Mouse (Mus musculus) hindbrain, embryonic 14.5 days (tissue): Measurements from ENCODE around the gene Ankrd45. TPM values are rescaled to one million over a fixed set of nuclear protein-coding genes. Genes with fewer than 3 reads are reported as not detected.

ENCODE experiments used
- ATAC-seq: fragments of 200-750 bp; cut with Nextera tagmentation; 2 replicates; pipeline ENCODE4 v1.8.0; 2017; ENCODE audit warnings: moderate number of reproducible peaks, mild to moderate bottlenecking, moderate TSS enrichment, moderate library complexity; ENCODE audit not compliant: low FRiP score
- DNase-seq: peaks from one replicate; pipeline ENCODE4 v3.0.0-alpha.2; 2015; ENCODE audit warnings: low spot score
- H3K27ac ChIP-seq: fragments of 300-500 bp; sonication (generic); 2 replicates; pipeline ENCODE4 v1.5.1; 2014; ENCODE audit warnings: mild to moderate bottlenecking, moderate library complexity
- H3K27me3 ChIP-seq: fragments of 300-500 bp; sonication (generic); 2 replicates; pipeline ENCODE4 v1.6.1; 2014; ENCODE audit warnings: mild to moderate bottlenecking, low read length, mixed read lengths; ENCODE audit not compliant: control insufficient read depth, insufficient read depth
- H3K36me3 ChIP-seq: fragments of 300-500 bp; sonication (generic); replicated peaks from 2 replicates; pipeline ENCODE4 v1.6.1; 2014; ENCODE audit not compliant: control insufficient read depth, insufficient read depth
- H3K4me1 ChIP-seq: fragments of 300-500 bp; sonication (generic); replicated peaks from 2 replicates; pipeline ENCODE4 v1.6.1; 2014; ENCODE audit warnings: antibody characterized with exemption, low read length, mixed read lengths; ENCODE audit not compliant: control insufficient read depth, insufficient read depth
- H3K4me2 ChIP-seq: fragments of 300-500 bp; sonication (generic); replicated peaks from 2 replicates; pipeline ENCODE4 v1.6.1; 2014; ENCODE audit warnings: mild to moderate bottlenecking, moderate library complexity
- H3K4me3 ChIP-seq: fragments of 300-500 bp; sonication (generic); replicated peaks from 2 replicates; pipeline ENCODE4 v1.5.1; 2014; ENCODE audit warnings: mild to moderate bottlenecking, low read length
- H3K9ac ChIP-seq: fragments of 300-500 bp; sonication (generic); 2 replicates; pipeline ENCODE4 v1.6.1; 2014
- H3K9me3 ChIP-seq: fragments of 300-500 bp; sonication (generic); 2 replicates; pipeline ENCODE4 v1.6.1; 2016; ENCODE audit warnings: low read length; ENCODE audit not compliant: control insufficient read depth
- WGBS: fragments of 180-500 bp; shearing (Covaris S2); extraction: QIAGEN DNeasy Blood & Tissue Kit; methylation state at CpG from one replicate; pipeline ENCODE4 v1.1.7; 2014; 5-methylcytosine and 5-hydroxymethylcytosine counted together
- polyA plus RNA-seq: library from polyadenylated mRNA; unstranded; fragments of >200 nt; fragmentation: Nextera tagmentation; extraction: Ambion mirVana; gene quantifications from 2 replicates; pipeline ENCODE4 v1.2.1, GENCODE M21; 2014

Ankrd45 gene
- polyA plus RNA-seq, result 25.1 and 29.8 TPM in 2 replicates

- H3K27me3 ChIP-seq, result 0 out of 2 replicates have a peak, but pooled peaks cover 4% of the 10 kb centered on the region
- H3K4me2 ChIP-seq, result peak within 1 kb of the TSS; percentile 66
- no peak within 1 kb of the TSS for H3K27ac ChIP-seq
- H3K9me3 ChIP-seq, result no peaks in the 10 kb centered on the region
- peaks cover 7% of the 10 kb centered on the region; the same call in 1 of the 2 replicates for H3K4me1 ChIP-seq
- peak; percentile 94 for ATAC-seq
- peak within 1 kb of the TSS; percentile 55 for H3K9ac ChIP-seq
- 3% methylated on average over 33 of the region's 33 CpGs for WGBS
- H3K36me3 ChIP-seq, result no peaks in the 10 kb centered on the region
- DNase-seq, result peak; percentile 58
- peak within 1 kb of the TSS; percentile 42 for H3K4me3 ChIP-seq
Measured at GRCm38 (mm10) chr1:161142531-161143159, at the start of gene Ankrd45. Gene Ankrd45 (plus strand): TSS chr1:161142691.

- WGBS, result 99% methylated on average over 4 of the region's 4 CpGs
- no peaks in the 10 kb centered on the region for H3K27me3 ChIP-seq
- no peak overlapping the region for H3K27ac ChIP-seq
- H3K4me2 ChIP-seq, result no peak overlapping the region
- no peak overlapping the region for H3K4me3 ChIP-seq
- H3K4me1 ChIP-seq, result no peaks in the 10 kb centered on the region
- H3K9ac ChIP-seq, result no peak overlapping the region
- ATAC-seq, result no peak
- H3K36me3 ChIP-seq, result peaks cover 70% of the 10 kb centered on the region
- no peaks in the 10 kb centered on the region for H3K9me3 ChIP-seq
- DNase-seq, result no peak
Measured at GRCm38 (mm10) chr1:161099721-161100405, 42.6 kb upstream of the Ankrd45 start.

GRCm38 (mm10) chr1:161103842-161104241 lies 38.6 kb upstream of the Ankrd45 start:
- Histone ChIP-seq H3K4me3 (no peak overlapping the region), H3K9ac (no peak overlapping the region), H3K9me3 (no peaks in the 10 kb centered on the region), H3K4me2 (no peak overlapping the region), H3K4me1 (no peaks in the 10 kb centered on the region), H3K27ac (no peak overlapping the region), H3K27me3 (no peaks in the 10 kb centered on the region), H3K36me3 (peaks cover 62% of the 10 kb centered on the region)
- ATAC-seq (no peak), DNase-seq (no peak)
- 79% methylated on average over 1 of the region's 1 CpGs for WGBS

- H3K4me3 ChIP-seq, result no peak overlapping the region
- H3K4me1 ChIP-seq, result no peaks in the 10 kb centered on the region
- H3K27me3 ChIP-seq, result no peaks in the 10 kb centered on the region
- no peak overlapping the region for H3K27ac ChIP-seq
- no peaks in the 10 kb centered on the region for H3K9me3 ChIP-seq
- ATAC-seq, result no peak
- no peak overlapping the region for H3K4me2 ChIP-seq
- peaks cover 37% of the 10 kb centered on the region for H3K36me3 ChIP-seq
- WGBS, result 84% methylated on average over 8 of the region's 8 CpGs
- DNase-seq, result no peak
- no peak overlapping the region for H3K9ac ChIP-seq
Measured at GRCm38 (mm10) chr1:161109216-161109615, 33.3 kb upstream of the Ankrd45 start.

GRCm38 (mm10) chr1:161114591-161114990 lies 27.9 kb upstream of the Ankrd45 start:
- no peak for ATAC-seq
- no peak overlapping the region for H3K4me2 ChIP-seq
- H3K27me3 ChIP-seq, result no peaks in the 10 kb centered on the region

GRCm38 (mm10) chr1:161122661-161123418 lies 19.7 kb upstream of the Ankrd45 start:
- Histone ChIP-seq H3K27me3 (no peaks in the 10 kb centered on the region), H3K36me3 (peaks cover 9% of the 10 kb centered on the region; the same call in 1 of the 2 replicates), H3K4me2 (no peak overlapping the region), H3K4me1 (0 out of 2 replicates have a peak, but pooled peaks cover 2% of the 10 kb centered on the region), H3K4me3 (no peak overlapping the region), H3K9ac (no peak overlapping the region), H3K9me3 (no peaks in the 10 kb centered on the region), H3K27ac (no peak overlapping the region)
- WGBS, result 88% methylated on average over 10 of the region's 10 CpGs
- DNase-seq (no peak), ATAC-seq (no peak)

More at GRCm38 (mm10) chr1:161114591-161114990, 27.9 kb upstream of the Ankrd45 start:
- DNase-seq, result no peak
- Histone ChIP-seq H3K9ac (no peak overlapping the region), H3K27ac (no peak overlapping the region), H3K4me1 (no peaks in the 10 kb centered on the region), H3K4me3 (no peak overlapping the region), H3K36me3 (peaks cover under 1% of the 10 kb centered on the region), H3K9me3 (no peaks in the 10 kb centered on the region)

- H3K4me2 ChIP-seq, result no peak overlapping the region
- H3K27ac ChIP-seq, result no peak overlapping the region
- ATAC-seq, result no peak
Measured at GRCm38 (mm10) chr1:161126461-161126860, 16.0 kb upstream of the Ankrd45 start.

GRCm38 (mm10) chr1:161130726-161131664 lies 11.5 kb upstream of the Ankrd45 start, which contains the start of gene Klhl20:
Gene Klhl20 (minus strand): TSS chr1:161131511.
- peak; percentile 97 for DNase-seq
- Histone ChIP-seq H3K4me3 (peak within 1 kb of the TSS; percentile 64), H3K4me1 (peaks cover 16% of the 10 kb centered on the region), H3K27ac (peak within 1 kb of the TSS; percentile 82), H3K4me2 (peak within 1 kb of the TSS; percentile 81), H3K9ac (peak within 1 kb of the TSS; percentile 75), H3K27me3 (peaks cover 5% of the 10 kb centered on the region; the same call in 1 of the 2 replicates), H3K9me3 (no peaks in the 10 kb centered on the region), H3K36me3 (peaks cover 5% of the 10 kb centered on the region; the same call in 1 of the 2 replicates)
- 3% methylated on average over 41 of the region's 41 CpGs for WGBS
- peak; percentile 98 for ATAC-seq

More at GRCm38 (mm10) chr1:161126461-161126860, 16.0 kb upstream of the Ankrd45 start:
- peaks cover 5% of the 10 kb centered on the region; the same call in 1 of the 2 replicates for H3K36me3 ChIP-seq
- H3K9me3 ChIP-seq, result no peaks in the 10 kb centered on the region
- H3K27me3 ChIP-seq, result no peaks in the 10 kb centered on the region
- WGBS, result 73% methylated on average over 1 of the region's 1 CpGs
- DNase-seq, result no peak
- peaks cover 16% of the 10 kb centered on the region for H3K4me1 ChIP-seq
- H3K4me3 ChIP-seq, result no peak overlapping the region
- H3K9ac ChIP-seq, result no peak overlapping the region
